ENCODE assay signal across 9 mouse cellular contexts in genomic region chr11:5098035-5098735, GRCm38 (mm10). TPM values are rescaled to one million over a fixed set of nuclear protein-coding genes. Genes with fewer than 3 reads are reported as not detected.
DNase-seq lines count a peak whose midpoint lies in the region; ATAC-seq and TF ChIP-seq lines count a peak whose summit lies in the region.
"Had no signal": no experiment of that assay in that cellular context is flagged by ENCODE, and none has a peak within 500 bp of the region (broad histone marks: within the 10 kb centered on the region; RNA-seq: fewer than 3 reads in every experiment).

No protein-coding gene starts in this region.

- no peaks in the 10 kb centered on the region for H3K27me3 ChIP-seq in forebrain, embryonic 10.5 days (ENCODE audit: poor library complexity, severe bottlenecking)
- H3K27me3 ChIP-seq in hindbrain, embryonic 14.5 days (ENCODE audit: control insufficient read depth, insufficient read depth, low read length) = no peaks in the 10 kb centered on the region
- H3K27me3 ChIP-seq: Patski had no signal

- peak overlapping the region; percentile 80 for H3K4me3 ChIP-seq in forebrain, embryonic 10.5 days
- peak overlapping the region; percentile 99 for H3K4me3 ChIP-seq in hindbrain, embryonic 14.5 days (replicated peaks; ENCODE audit: low read length)

- H3K36me3 ChIP-seq in forebrain, embryonic 10.5 days (replicated peaks) = peaks cover 39% of the 10 kb centered on the region
- peaks cover 16% of the 10 kb centered on the region for H3K36me3 ChIP-seq in hindbrain, embryonic 14.5 days (replicated peaks; ENCODE audit: control insufficient read depth, insufficient read depth)

- peak; percentile 45 for DNase-seq in gastrocnemius, adult 18-20 months (ENCODE audit: low spot score)
- DNase-seq in gastrocnemius, postnatal 10 days = no peak
- DNase-seq in brain, embryonic 14.5 days (ENCODE audit: low read depth) = peak; percentile 45
- no peak for DNase-seq in forebrain, embryonic 10.5 days (ENCODE audit: extremely low spot score, low spot score)
- peak; percentile 41 for DNase-seq in hindbrain, embryonic 14.5 days (ENCODE audit: low spot score)
- peak; percentile 57 to 67 for DNase-seq in layer of hippocampus, postnatal 36 days
- DNase-seq in spleen, postnatal 10 days (ENCODE audit: low spot score in 2 of 2) = peak; percentile 61 to 73

- ATAC-seq in hindbrain, embryonic 14.5 days (ENCODE audit: low FRiP score) = no peak
- ATAC-seq in megakaryocyte-erythroid progenitor cell, adult 5-6 weeks (replicated peaks; ENCODE audit: low FRiP score, low TSS enrichment, poor library complexity, severe bottlenecking) = 0 out of 2 replicates have a peak, but pooled peaks have one; percentile 20

- H3K4me1 ChIP-seq in forebrain, embryonic 10.5 days = peaks cover 35% of the 10 kb centered on the region
- H3K4me1 ChIP-seq in hindbrain, embryonic 14.5 days (replicated peaks; ENCODE audit: control insufficient read depth, insufficient read depth, low read length) = peaks cover 35% of the 10 kb centered on the region

- peak overlapping the region; percentile 99 for H3K27ac ChIP-seq in forebrain, embryonic 10.5 days
- peak overlapping the region; percentile 99 for H3K27ac ChIP-seq in hindbrain, embryonic 14.5 days

- H3K9ac ChIP-seq in hindbrain, embryonic 14.5 days = peak overlapping the region; percentile 98

- no peak for TF ChIP-seq POLR2A in brain, embryonic 14.5 days (IDR thresholded peaks at IDR 0.05; ENCODE audit: borderline replicate concordance, extremely low read depth, insufficient read depth, insufficient read length, poor library complexity, severe bottlenecking)

- H3K9me3 ChIP-seq in forebrain, embryonic 10.5 days = no peaks in the 10 kb centered on the region
- H3K9me3 ChIP-seq in hindbrain, embryonic 14.5 days (ENCODE audit: control insufficient read depth, low read length) = no peaks in the 10 kb centered on the region

- H3K4me2 ChIP-seq in hindbrain, embryonic 14.5 days (replicated peaks) = peak overlapping the region; percentile 87

- WGBS in forebrain, embryonic 10.5 days = under 1% methylated on average over 44 of the region's 44 CpGs
- whole genome bisulfite sequencing in hindbrain, embryonic 14.5 days = under 1% methylated on average over 44 of the region's 44 CpGs

- no peak for TF ChIP-seq CTCF in brain, embryonic 14.5 days (IDR thresholded peaks at IDR 0.05; ENCODE audit: borderline replicate concordance, extremely low read depth, insufficient read depth, insufficient read length)

RNA-seq across cellular contexts. Expression of gene Rhbdd3, which starts 0.5 kb away (rescaled TPM):
- total RNA-seq in gastrocnemius, adult 18-20 months (2021) = 10 to 100 TPM; 29.2 to 36.9 TPM
- total RNA-seq in gastrocnemius, postnatal 10 days (2021) = 10 to 100 TPM; 21.5 to 24.8 TPM
- polyA plus RNA-seq in brain, embryonic 14.5 days (2012; rRNA removed) = 41.9 and 51.4 TPM in 2 replicates
- polyA plus RNA-seq in forebrain, embryonic 10.5 days (2016; fragmentation: Nextera tagmentation; extraction: Ambion mirVana) = 29.7 and 31.6 TPM in 2 replicates
- 39.7 and 44.5 TPM in 2 replicates for polyA plus RNA-seq in hindbrain, embryonic 14.5 days (2014; fragmentation: Nextera tagmentation; extraction: Ambion mirVana)
- total RNA-seq in layer of hippocampus, postnatal 36 days (2021) = 10 to 100 TPM; 20.2 to 22.2 TPM
- 12.7 and 33.4 TPM in 2 replicates for total RNA-seq in megakaryocyte-erythroid progenitor cell, adult 5-6 weeks (2014; fragmentation: Nextera tagmentation)
- 22.3 and 25.9 TPM in 2 replicates for total RNA-seq in megakaryocyte-erythroid progenitor cell, adult 5-6 weeks (2017)

RNA-seq across cellular contexts. Expression of gene Ewsr1, which starts 0.9 kb away (rescaled TPM):
- total RNA-seq in gastrocnemius, adult 18-20 months (2021) = 10 to 100 TPM; 68.9 to 74.1 TPM
- total RNA-seq in gastrocnemius, postnatal 10 days (2021) = 100 to 1,000 TPM; 141 to 189 TPM
- polyA plus RNA-seq in brain, embryonic 14.5 days (2012; rRNA removed) = 402 and 518 TPM in 2 replicates
- 896 and 966 TPM in 2 replicates for polyA plus RNA-seq in forebrain, embryonic 10.5 days (2016; fragmentation: Nextera tagmentation; extraction: Ambion mirVana)
- polyA plus RNA-seq in hindbrain, embryonic 14.5 days (2014; fragmentation: Nextera tagmentation; extraction: Ambion mirVana) = 267 and 288 TPM in 2 replicates
- total RNA-seq in layer of hippocampus, postnatal 36 days (2021) = 100 to 1,000 TPM; 319 to 373 TPM
- 450 and 540 TPM in 2 replicates for total RNA-seq in megakaryocyte-erythroid progenitor cell, adult 5-6 weeks (2014; fragmentation: Nextera tagmentation)
- 724 and 794 TPM in 2 replicates for total RNA-seq in megakaryocyte-erythroid progenitor cell, adult 5-6 weeks (2017)

RNA-seq across cellular contexts. Expression of gene Gas2l1, which starts 33.1 kb away (rescaled TPM):
- total RNA-seq in gastrocnemius, adult 18-20 months (2021) = 1 to 10 TPM; 3.6 to 6.5 TPM
- total RNA-seq in gastrocnemius, postnatal 10 days (2021) = 10 to 100 TPM; 12.9 to 15.5 TPM
- 32.6 and 38.1 TPM in 2 replicates for polyA plus RNA-seq in brain, embryonic 14.5 days (2012; rRNA removed)
- polyA plus RNA-seq in forebrain, embryonic 10.5 days (2016; fragmentation: Nextera tagmentation; extraction: Ambion mirVana) = 20.0 and 20.9 TPM in 2 replicates
- 24.9 and 28.9 TPM in 2 replicates for polyA plus RNA-seq in hindbrain, embryonic 14.5 days (2014; fragmentation: Nextera tagmentation; extraction: Ambion mirVana)
- total RNA-seq in layer of hippocampus, postnatal 36 days (2021) = 100 to 1,000 TPM in 1 of 2 experiments, 10 to 100 TPM in 1; 95.7 to 104 TPM
- total RNA-seq in megakaryocyte-erythroid progenitor cell, adult 5-6 weeks (2014; fragmentation: Nextera tagmentation) = 0.87 and 4.4 TPM in 2 replicates
- 1.3 TPM in 1 of 2 replicates, not detected in the other for total RNA-seq in megakaryocyte-erythroid progenitor cell, adult 5-6 weeks (2017)

RNA-seq across cellular contexts. Expression of gene Rasl10a, which starts 40.3 kb away (rescaled TPM):
- total RNA-seq in gastrocnemius, adult 18-20 months (2021) = under 1 TPM in 1 of 2 experiments, not detected in 1; 0.21 TPM
- total RNA-seq in gastrocnemius, postnatal 10 days (2021) = under 1 TPM; 0.42 to 0.56 TPM
- 0.41 and 0.48 TPM in 2 replicates for polyA plus RNA-seq in brain, embryonic 14.5 days (2012; rRNA removed)
- 0.60 and 0.77 TPM in 2 replicates for polyA plus RNA-seq in forebrain, embryonic 10.5 days (2016; fragmentation: Nextera tagmentation; extraction: Ambion mirVana)
- polyA plus RNA-seq in hindbrain, embryonic 14.5 days (2014; fragmentation: Nextera tagmentation; extraction: Ambion mirVana) = 1.0 and 1.8 TPM in 2 replicates
- 100 to 1,000 TPM in 1 of 2 experiments, 10 to 100 TPM in 1; 88.6 to 112 TPM for total RNA-seq in layer of hippocampus, postnatal 36 days (2021)
- not detected in 2 replicates for total RNA-seq in megakaryocyte-erythroid progenitor cell, adult 5-6 weeks (2014; fragmentation: Nextera tagmentation)
- not detected in 2 replicates for total RNA-seq in megakaryocyte-erythroid progenitor cell, adult 5-6 weeks (2017)

RNA-seq across cellular contexts. Expression of gene Emid1, which starts 53.9 kb away (rescaled TPM):
- 1 to 10 TPM; 7.7 to 8.9 TPM for total RNA-seq in gastrocnemius, adult 18-20 months (2021)
- 10 to 100 TPM; 15.2 to 16.3 TPM for total RNA-seq in gastrocnemius, postnatal 10 days (2021)
- 10.3 and 13.4 TPM in 2 replicates for polyA plus RNA-seq in brain, embryonic 14.5 days (2012; rRNA removed)
- polyA plus RNA-seq in forebrain, embryonic 10.5 days (2016; fragmentation: Nextera tagmentation; extraction: Ambion mirVana) = 29.0 and 31.3 TPM in 2 replicates
- 14.7 and 17.8 TPM in 2 replicates for polyA plus RNA-seq in hindbrain, embryonic 14.5 days (2014; fragmentation: Nextera tagmentation; extraction: Ambion mirVana)
- total RNA-seq in layer of hippocampus, postnatal 36 days (2021) = 1 to 10 TPM; 7.3 to 9.3 TPM
- 3.2 and 4.9 TPM in 2 replicates for total RNA-seq in megakaryocyte-erythroid progenitor cell, adult 5-6 weeks (2014; fragmentation: Nextera tagmentation)
- total RNA-seq in megakaryocyte-erythroid progenitor cell, adult 5-6 weeks (2017) = 3.4 and 5.2 TPM in 2 replicates
- polyA plus RNA-seq: Patski had no signal

Comparison
In these comparisons a context has a peak if more than half of its experiments do, and no peak if none do; other contexts are left out.
1. DNase-seq: peak in gastrocnemius, adult 18-20 months (single experiment), brain, embryonic 14.5 days (single experiment), hindbrain, embryonic 14.5 days (single experiment), layer of hippocampus, postnatal 36 days (2 of 2) and spleen, postnatal 10 days (2 of 2); none in gastrocnemius, postnatal 10 days (single experiment) and forebrain, embryonic 10.5 days (single experiment).
2. RNA of gene Gas2l1, which starts 33.1 kb away (total RNA-seq): 95.7 to 104 TPM in layer of hippocampus, postnatal 36 days; 12.9 to 15.5 TPM in gastrocnemius, postnatal 10 days, 3.6 to 6.5 TPM in gastrocnemius, adult 18-20 months and 0.87 to 4.4 TPM in megakaryocyte-erythroid progenitor cell, adult 5-6 weeks; every median in the first group is over 4 times any median in the second.